Mouse (Mus musculus) mesoderm, embryonic 11.5 days (tissue): ENCODE measurements around the gene Fam72a.

Experiments
- DNase-seq: peaks from one replicate; pipeline ENCODE4 v3.0.0-alpha.2; 2012; ENCODE audit warnings: low read depth, low spot score

Gene Fam72a

GRCm38 (mm10) chr1:131526371-131527270, 1.1 kb upstream of the Fam72a start:
- DNase-seq = peak; percentile 65

- peak; percentile 68 for DNase-seq
These were observed 391 bp downstream of the Fam72a start for GRCm38 (mm10) chr1:131528081-131528507.

GRCm38 (mm10) chr1:131528561-131529166, 961 bp downstream of the Fam72a start:
- DNase-seq = no peak

- no peak for DNase-seq
These were observed 12.1 kb downstream of the Fam72a start for GRCm38 (mm10) chr1:131539771-131540170.

- DNase-seq = no peak
These were observed 13.1 kb downstream of the Fam72a start for GRCm38 (mm10) chr1:131540795-131541194.

GRCm38 (mm10) chr1:131541431-131541830, 13.7 kb downstream of the Fam72a start:
- no peak for DNase-seq

- no peak for DNase-seq
These were observed 14.2 kb downstream of the Fam72a start for GRCm38 (mm10) chr1:131541903-131542302.

- no peak for DNase-seq
These were observed 16.3 kb downstream of the Fam72a start for GRCm38 (mm10) chr1:131543886-131544565.

- no peak for DNase-seq
These were observed 19.3 kb downstream of the Fam72a start for GRCm38 (mm10) chr1:131546798-131547690.

GRCm38 (mm10) chr1:131548494-131549365, 21.0 kb downstream of the Fam72a start:
- peak; percentile 30 for DNase-seq

- DNase-seq = no peak
These were observed 24.3 kb downstream of the Fam72a start for GRCm38 (mm10) chr1:131551956-131552355.

- DNase-seq = no peak
These were observed 25.7 kb downstream of the Fam72a start for GRCm38 (mm10) chr1:131553428-131553827.

GRCm38 (mm10) chr1:131555042-131555812, 27.5 kb downstream of the Fam72a start:
- DNase-seq = peak; percentile 89

- no peak for DNase-seq
These were observed 32.8 kb downstream of the Fam72a start for GRCm38 (mm10) chr1:131560500-131560899.

- DNase-seq = no peak
These were observed 34.4 kb downstream of the Fam72a start for GRCm38 (mm10) chr1:131562081-131562480.

GRCm38 (mm10) chr1:131566056-131566455, 38.4 kb downstream of the Fam72a start:
- peak; percentile 27 for DNase-seq

- DNase-seq = no peak
These were observed 42.0 kb downstream of the Fam72a start for GRCm38 (mm10) chr1:131569721-131570120.

- no peak for DNase-seq
These were observed 42.7 kb downstream of the Fam72a start for GRCm38 (mm10) chr1:131570391-131570790.

- DNase-seq = peak; percentile 92
These were observed 46.0 kb downstream of the Fam72a start for GRCm38 (mm10) chr1:131573721-131574120.
